Mouse (Mus musculus): Measurements from ENCODE around the gene Ubqln1. TPM values are rescaled to one million over a fixed set of nuclear protein-coding genes. Genes with fewer than 3 reads are reported as not detected.
A peak's percentile ranks its signal among the peaks of the same experiment; 100 is the strongest.

The Ubqln1 gene
- total and polyA plus RNA-seq, 3 experiments = 68.6 to 146 TPM; not detected in 1

GRCm38 (mm10) chr13:58214346-58215252 lies 854 bp downstream of the Ubqln1 start (continued):
- peak; percentile 84 for TF ChIP-seq SIN3A (IDR thresholded peaks at IDR 0.05; ENCODE audit: low read length)
- TF ChIP-seq MXI1 (IDR thresholded peaks at IDR 0.05; ENCODE audit: low read depth, low read length) = peak; percentile 62
- no peak for TF ChIP-seq TBP (IDR thresholded peaks at IDR 0.05; ENCODE audit: low read depth, low read length)
- TF ChIP-seq CTCF (IDR thresholded peaks at IDR 0.05 in 2 of 3, conservative IDR thresholded peaks at IDR 0.05 in 1 of 3; ENCODE audit: control insufficient read depth in 1 of 3, insufficient read depth in 1 of 3, low read depth in 2 of 3, low read length in 3 of 3, poor library complexity in 1 of 3, severe bottlenecking in 1 of 3) = no peak

- no peak for TF ChIP-seq MAX (IDR thresholded peaks at IDR 0.05; ENCODE audit: low read length)
- no peak for TF ChIP-seq EP300 (IDR thresholded peaks at IDR 0.05; ENCODE audit: low read depth in 1 of 2, low read length in 2 of 2)
- TF ChIP-seq KAT2A (conservative IDR thresholded peaks at IDR 0.05; ENCODE audit: low read depth, low read length) = no peak
- TF ChIP-seq RCOR1 (IDR thresholded peaks at IDR 0.05; ENCODE audit: low read depth, low read length) = no peak
- TF ChIP-seq MAZ (IDR thresholded peaks at IDR 0.05; ENCODE audit: low read depth, low read length) = no peak
- TF ChIP-seq MYB (IDR thresholded peaks at IDR 0.05; ENCODE audit: low read depth, low read length) = no peak
- no peak for TF ChIP-seq CTCF (IDR thresholded peaks at IDR 0.05 in 2 of 3, conservative IDR thresholded peaks at IDR 0.05 in 1 of 3; ENCODE audit: control insufficient read depth in 1 of 3, insufficient read depth in 1 of 3, low read depth in 2 of 3, low read length in 3 of 3, poor library complexity in 1 of 3, severe bottlenecking in 1 of 3)
- no peak for TF ChIP-seq SMC3 (IDR thresholded peaks at IDR 0.05; ENCODE audit: low read depth, low read length)
- TF ChIP-seq GABPA (IDR thresholded peaks at IDR 0.05; ENCODE audit: low read depth, low read length) = no peak
- no peak for TF ChIP-seq E2F4 (IDR thresholded peaks at IDR 0.05; ENCODE audit: borderline replicate concordance, low read depth, low read length)
- TF ChIP-seq MEF2A (IDR thresholded peaks at IDR 0.05; ENCODE audit: extremely low read depth, insufficient replicate concordance, low read depth, low read length, poor library complexity, severe bottlenecking) = no peak
- no peak for TF ChIP-seq TCF12 (IDR thresholded peaks at IDR 0.05; ENCODE audit: low read depth, low read length)
- TF ChIP-seq POLR2AphosphoS5 (IDR thresholded peaks at IDR 0.05; ENCODE audit: borderline replicate concordance, low read depth, low read length) = no peak
- TF ChIP-seq ZKSCAN1 (IDR thresholded peaks at IDR 0.05; ENCODE audit: low read depth, low read length) = no peak
- TF ChIP-seq BHLHE40 (IDR thresholded peaks at IDR 0.05; ENCODE audit: borderline replicate concordance, low read depth, low read length) = no peak
- TF ChIP-seq SIN3A (IDR thresholded peaks at IDR 0.05; ENCODE audit: low read length) = no peak
- no peak for TF ChIP-seq GATA1 (IDR thresholded peaks at IDR 0.05; ENCODE audit: low read depth, low read length)
Observed at GRCm38 (mm10) chr13:58213801-58214200, 1.7 kb downstream of the Ubqln1 start.

More at GRCm38 (mm10) chr13:58213801-58214200, 1.7 kb downstream of the Ubqln1 start:
- peak overlapping the region; percentile 93; the same call in 1 of the 2 replicates for H3K9ac ChIP-seq (ENCODE audit: control insufficient read depth, low read depth, low read length, poor library complexity, severe bottlenecking)
- H3K36me3 ChIP-seq (ENCODE audit: control insufficient read depth in 1 of 2, insufficient read depth in 2 of 2, low read length in 2 of 2) = peaks cover 4 to 37% of the 10 kb centered on the region in 2 experiments
- no peak for DNase-seq (ENCODE audit: low read depth, low spot score)
- peaks cover 14 to 16% of the 10 kb centered on the region in 2 experiments for H3K4me1 ChIP-seq (ENCODE audit: control insufficient read depth in 1 of 2, insufficient read depth in 2 of 2, low read length in 2 of 2)
- H3K9me3 ChIP-seq (replicated peaks; ENCODE audit: insufficient read depth, low read length) = no peaks in the 10 kb centered on the region
- H3K4me3 ChIP-seq (ENCODE audit: control insufficient read depth in 1 of 2, insufficient read depth in 1 of 2, low read depth in 2 of 2, low read length in 2 of 2) = peak overlapping the region; percentile 87 to 95; a peak in 3 of 4 replicates
- no peaks in the 10 kb centered on the region for H3K27me3 ChIP-seq (ENCODE audit: control insufficient read depth in 1 of 2, insufficient read depth in 2 of 2, low read length in 2 of 2)
- H3K79me2 ChIP-seq (ENCODE audit: control insufficient read depth, insufficient read depth, low read length, poor library complexity) = peaks cover 64% of the 10 kb centered on the region
- H3K27ac ChIP-seq (ENCODE audit: control insufficient read depth, low read depth, low read length) = no peak overlapping the region
